Mouse (Mus musculus): ENCODE results near the gene Trdn.

The Trdn gene

DNA sequence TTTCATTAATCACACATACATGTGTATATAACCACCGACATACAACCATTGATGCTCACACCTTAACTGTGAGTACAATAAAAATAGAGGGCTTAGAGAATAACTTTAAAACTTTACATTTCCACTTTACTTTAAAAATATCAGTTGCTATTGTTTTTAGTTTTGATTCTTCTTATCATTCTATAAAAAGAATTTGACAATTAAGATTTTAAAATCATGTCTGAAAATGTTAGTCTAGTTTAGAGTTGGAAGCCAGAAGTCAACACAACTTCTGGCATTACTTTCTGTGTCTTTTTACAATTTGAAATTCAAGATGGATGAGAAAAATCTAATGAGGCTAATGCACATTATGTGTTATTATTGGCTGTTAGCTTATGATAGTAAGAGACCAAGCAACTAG, at the start of gene Trdn:
TSS of gene Trdn (plus strand) at position 301 of the 400 bp plus-strand sequence.
- no peak for DNase-seq (ENCODE audit: low spot score)

DNA sequence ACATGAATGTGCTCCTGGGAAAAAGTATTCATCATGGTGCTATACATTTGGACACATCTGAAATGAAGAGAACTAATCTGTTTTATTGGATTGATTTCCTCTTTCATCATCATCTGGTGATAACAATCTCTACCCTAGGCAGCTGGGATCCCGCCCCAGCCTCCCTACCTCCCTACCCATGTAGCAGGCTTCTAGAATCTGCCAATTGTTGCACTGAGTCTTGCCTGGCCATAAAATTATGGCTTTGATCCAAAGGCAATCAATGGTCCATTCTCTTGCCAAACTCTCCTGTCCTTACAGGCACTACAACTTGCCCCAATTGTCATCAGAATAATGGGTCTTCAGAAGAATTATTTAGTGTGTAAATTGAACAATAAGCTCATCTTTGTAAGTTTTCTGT, 19.6 kb upstream of the Trdn start:
- no peak for DNase-seq (ENCODE audit: low spot score)

DNA sequence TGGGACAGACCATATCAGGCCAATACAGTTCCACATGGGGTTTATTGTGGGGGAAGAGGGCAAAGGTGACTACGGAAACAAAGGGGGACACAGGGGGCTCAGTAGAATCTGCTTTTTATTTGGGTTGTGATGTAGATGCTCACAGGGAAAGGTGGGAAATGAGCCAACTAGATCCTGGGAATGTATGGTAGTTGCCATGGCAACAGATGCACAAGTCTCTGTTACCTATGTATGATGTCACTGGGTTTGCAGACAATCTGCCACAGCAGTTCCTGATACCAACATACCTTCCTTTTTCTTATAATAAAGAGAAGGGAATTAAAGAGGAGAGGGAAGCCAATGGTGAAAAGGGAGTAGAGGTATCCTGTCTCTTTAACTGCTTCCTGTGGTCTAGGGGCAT, 14.8 kb upstream of the Trdn start:
- DNase-seq (ENCODE audit: low spot score), result no peak

DNA sequence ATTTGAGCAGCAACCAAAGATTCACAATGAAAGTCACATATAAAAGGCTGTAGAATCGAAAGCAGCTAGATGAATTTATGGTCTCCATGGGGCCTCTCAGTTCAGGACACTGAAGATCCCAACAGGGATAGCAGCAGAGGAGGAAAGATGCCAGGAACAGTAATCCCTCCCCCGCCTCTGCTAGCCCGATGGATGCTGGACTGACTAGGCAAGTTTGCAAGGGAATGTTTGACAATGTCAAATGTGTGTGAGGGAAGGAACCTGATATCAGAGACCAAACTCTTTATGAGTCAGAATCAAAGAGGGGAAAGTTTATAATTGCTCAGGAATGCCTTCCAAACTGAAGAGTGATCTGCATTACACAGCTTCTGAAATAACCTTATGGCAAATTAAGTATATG, 7.2 kb upstream of the Trdn start:
- DNase-seq (ENCODE audit: low spot score), result no peak

DNA sequence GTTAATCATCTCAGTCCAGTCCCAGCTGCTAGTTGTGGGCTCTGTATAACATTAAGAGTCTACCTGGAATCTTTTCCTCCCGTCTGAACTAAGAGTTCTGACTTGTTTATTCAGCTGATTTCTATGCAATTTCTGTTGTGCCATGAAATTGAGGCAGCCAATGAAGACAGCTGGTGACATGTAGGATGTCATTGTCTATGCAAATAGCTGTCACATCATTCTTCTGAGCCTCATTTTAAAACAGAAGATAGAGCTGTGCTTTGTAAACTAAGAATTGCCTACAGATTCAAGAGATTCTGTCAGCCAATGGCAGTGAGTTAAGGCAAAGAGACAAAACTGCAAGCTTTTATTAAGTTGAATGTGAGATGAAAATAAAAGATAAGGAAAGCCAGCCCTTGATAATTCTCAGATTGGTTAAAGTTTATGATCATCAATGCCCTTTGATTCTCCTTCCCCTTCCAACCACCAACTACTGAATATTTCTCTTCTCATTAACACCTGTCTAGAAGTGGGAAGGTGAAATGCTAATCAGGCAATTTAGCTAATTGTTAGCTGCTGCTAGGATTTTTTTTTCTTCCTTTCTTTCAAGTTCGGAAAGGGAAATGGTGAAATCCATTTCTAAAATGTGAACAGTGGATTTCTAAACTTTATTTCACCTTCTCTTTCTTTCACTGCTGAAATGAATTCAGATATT, 1.9 kb downstream of the Trdn start:
- DNase-seq (ENCODE audit: low spot score), result no peak

DNA sequence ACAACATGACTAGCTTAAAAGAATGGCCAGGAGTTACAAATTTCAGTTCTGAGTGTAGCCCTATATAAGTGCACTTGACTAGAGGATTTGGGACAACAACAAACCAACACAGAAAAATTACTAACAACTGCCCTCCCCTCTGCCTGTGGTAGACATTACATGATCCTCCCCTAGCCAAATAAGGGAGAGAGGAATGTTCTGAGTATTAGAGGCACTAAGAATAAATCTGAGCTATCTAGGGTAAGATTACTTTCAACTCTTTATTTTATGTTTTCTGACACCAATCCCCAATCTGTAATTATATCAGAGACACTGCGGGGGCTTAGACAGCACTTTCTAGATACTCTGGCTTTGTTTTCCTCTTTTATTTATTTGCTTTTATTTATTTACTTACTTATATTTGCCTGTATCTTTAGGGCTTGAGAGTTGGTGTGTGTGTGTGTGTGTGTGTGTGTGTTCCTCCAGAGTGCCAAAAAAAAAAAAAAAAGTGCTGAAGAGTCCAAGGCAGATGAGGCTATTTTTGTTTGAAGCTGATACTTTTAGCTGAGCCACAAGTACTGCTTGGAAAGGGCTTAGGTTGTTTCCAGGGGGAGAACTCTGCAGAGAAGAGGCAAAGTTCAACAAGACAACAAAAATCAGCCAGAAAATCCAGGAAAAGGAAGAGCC, 2.7 kb downstream of the Trdn start:
- DNase-seq (ENCODE audit: low spot score), result no peak

DNA sequence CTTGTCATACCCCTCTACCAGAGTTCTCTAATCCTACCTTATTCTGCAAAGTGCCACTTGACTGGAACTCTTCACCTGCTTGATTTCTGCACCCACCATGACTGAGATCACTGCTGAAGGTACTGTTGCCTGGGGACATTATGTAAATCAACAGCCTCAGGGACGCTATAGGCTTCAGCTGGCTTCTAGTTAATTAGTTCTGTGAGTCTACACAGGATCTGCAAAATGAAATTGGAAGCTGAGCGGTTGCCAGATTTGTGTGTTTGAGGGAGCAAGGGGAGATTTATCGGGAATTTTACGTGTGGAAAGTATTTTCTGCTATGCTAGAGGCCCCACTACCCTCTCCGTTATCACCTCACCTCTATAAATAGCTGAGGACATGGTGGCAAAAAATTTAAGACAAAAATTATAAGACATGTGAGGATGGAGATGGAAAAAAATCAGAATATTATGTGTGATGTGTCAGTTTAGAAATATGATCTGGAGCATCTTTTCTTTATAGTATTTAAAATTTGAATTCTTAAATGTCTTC, 3.3 kb downstream of the Trdn start:
- DNase-seq (ENCODE audit: low spot score), result no peak

DNA sequence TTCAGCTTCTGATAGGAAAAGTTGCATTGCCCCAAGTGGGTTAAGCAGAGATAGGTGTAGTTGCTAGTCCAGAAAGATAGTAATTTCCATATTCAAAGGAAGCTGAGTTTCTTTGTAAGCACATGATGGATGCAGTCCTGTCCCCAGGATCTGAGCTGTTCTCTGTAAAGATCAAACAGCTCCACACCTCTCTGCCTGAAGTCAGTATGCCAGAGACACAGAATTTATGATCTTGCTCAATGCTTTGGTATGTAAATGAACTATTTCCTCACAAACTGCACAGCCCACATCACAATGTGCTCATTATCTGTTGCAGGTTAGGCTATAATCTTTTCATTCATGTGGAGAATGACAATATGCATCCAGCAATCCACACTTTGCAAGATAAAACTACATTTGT, 8.0 kb downstream of the Trdn start:
- no peak for DNase-seq (ENCODE audit: low spot score)

DNA sequence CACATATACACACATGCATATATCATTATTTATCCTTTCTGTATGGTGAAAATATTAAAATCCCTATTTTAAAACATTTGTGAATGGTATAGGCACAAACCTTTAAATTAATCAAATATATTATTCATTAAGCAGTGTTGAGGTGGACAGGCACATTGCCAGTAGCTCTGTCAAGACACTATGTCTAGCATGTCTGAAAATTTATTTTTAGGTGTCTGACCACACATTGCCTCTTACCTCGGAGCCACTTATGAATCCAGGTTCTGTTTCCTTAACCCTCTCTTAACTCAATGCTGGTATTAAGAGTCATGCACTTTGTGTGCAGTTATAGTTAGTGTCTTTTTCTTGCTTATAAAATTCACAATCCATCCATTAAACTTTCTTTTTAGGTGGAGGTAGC, 12.0 kb downstream of the Trdn start:
- DNase-seq (ENCODE audit: low spot score), result no peak

DNA sequence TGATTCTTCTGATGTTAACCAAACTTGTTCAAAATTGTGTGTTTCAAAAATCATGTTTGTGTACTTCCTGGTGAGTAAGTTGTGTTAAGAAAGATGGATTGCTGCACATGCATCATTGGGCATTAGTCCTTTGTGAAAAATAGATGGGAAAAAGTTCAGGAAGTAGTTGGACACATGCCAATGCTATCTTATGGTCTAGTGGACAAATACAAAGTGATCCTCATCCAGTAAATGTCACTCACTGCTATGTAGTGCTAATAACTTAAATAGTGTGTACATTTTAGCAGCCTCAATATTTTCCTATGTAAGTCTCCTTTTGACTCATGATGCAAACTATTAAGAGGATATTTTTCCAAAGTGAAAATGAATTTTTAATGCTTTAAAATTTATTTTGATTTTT, 27.6 kb downstream of the Trdn start:
- DNase-seq (ENCODE audit: low spot score), result no peak

DNA sequence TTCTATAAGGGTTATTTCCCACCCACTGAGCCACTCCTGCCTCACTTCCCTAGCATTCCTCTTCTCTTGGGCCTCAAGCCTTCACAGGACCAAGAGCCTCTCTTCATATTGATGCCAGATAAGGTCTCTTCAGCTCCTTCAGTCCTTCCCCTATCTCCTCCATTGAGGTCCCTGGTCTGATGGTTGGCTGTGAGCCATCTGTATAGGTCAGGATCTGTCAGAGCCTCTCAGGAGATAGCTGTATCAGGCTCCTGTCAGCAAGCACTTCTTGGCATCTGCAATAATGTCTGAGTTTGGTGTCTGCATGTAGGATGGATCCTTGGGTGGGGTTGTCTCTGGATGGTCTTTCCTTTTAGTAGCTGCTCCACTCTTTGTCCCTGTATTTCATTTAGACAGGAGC, 42.7 kb downstream of the Trdn start:
- no peak for DNase-seq (ENCODE audit: low spot score)

DNA sequence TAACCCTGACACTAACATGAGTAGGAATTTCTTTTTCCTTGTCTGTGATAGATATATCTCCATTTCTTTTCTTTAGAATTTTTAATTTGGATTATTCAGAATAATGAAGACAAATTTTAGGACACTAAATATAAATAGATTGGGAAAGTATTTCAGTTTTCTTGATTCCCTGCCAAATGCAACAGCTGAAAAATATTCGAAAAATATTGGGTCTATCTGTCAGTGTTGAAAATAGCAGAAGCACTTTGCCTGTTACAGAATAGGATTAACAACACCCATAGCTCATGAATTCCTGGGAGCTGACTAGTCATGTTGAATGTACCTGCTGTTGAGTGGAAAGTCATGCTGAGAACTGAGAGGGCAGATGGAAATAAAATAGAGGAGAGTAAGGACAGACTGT, 64.6 kb downstream of the Trdn start:
- DNase-seq (ENCODE audit: low spot score), result no peak

DNA sequence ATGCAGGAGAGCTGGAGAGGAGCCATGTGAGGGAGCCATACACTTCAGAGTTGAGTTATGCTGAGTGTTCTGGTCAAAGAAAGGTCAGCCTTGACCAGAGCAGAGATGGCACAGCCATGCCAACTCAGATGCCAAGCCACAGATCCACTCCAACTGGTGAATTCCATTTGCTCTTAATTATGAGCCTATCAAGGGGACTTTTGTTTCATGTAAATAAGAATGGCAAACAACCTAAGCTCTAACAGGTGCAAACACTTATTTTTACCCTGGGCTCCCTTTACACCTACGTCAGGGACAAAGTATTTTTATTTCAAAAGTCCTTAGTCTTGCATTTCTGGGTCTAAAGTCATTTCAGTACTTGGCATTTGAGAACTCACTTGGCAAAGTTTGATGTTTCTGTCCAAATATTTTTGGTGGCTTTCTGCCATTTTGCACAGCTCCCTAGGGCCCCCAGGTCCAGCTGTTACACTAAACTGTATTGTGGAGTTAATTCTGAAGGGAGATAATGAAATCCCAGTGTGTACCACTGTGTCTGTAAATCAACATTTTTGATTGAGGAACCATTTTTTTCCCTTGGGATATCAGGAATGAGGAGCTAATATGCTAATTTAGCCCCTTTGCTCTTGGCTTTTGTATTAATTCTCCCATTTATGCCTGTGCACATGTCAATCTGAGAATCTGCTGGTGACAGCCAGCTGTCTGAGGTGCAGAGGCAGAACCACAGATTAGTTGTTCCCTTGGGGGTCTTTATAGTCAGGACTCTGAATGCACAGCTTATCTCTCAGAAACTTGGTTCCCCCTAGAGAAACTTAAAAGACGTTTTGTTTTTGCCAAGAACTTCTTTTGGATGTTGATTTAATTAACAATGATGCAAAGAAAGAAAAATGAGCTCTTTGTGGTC, 99.6 kb downstream of the Trdn start:
- no peak for DNase-seq (ENCODE audit: low spot score)

DNA sequence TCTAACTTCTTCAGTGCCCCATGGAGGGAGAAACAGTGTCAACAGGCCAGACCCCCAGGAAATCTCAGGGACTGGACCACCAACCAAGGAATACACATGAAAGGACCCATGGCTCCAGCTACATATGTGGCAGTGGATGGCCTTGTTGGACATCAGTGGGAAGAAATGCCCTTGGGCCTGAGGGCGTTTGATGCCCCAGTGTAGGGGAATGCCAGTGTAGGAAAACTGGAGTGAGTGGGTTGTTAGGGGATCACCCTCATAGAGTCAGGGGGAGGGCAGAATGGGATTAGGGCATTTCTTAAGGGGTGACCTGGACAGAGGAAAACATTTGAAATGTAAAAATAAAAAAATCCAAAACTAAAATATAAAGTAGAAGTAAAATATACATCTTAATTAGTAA, 108.7 kb downstream of the Trdn start:
- no peak for DNase-seq (ENCODE audit: low spot score)

DNA sequence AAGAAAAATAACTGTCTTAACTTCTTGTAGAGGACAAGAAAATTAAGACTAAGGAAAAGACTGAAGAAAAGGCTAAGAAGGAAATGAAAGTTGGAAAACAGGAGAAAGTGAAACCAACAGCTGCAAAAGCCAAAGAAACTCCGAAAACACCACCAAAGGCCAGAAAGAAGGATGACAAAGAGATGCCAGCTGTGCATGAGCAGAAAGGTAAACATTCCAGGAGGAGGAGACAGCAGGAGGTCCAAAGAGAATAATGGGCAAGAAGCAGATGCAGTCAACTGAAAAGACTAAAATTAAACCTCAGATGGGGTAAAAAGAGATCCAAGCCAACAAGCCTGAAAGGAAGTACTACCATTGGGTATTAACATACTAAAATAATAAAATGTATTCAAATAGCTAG, 115.6 kb downstream of the Trdn start:
- DNase-seq (ENCODE audit: low spot score), result no peak

DNA sequence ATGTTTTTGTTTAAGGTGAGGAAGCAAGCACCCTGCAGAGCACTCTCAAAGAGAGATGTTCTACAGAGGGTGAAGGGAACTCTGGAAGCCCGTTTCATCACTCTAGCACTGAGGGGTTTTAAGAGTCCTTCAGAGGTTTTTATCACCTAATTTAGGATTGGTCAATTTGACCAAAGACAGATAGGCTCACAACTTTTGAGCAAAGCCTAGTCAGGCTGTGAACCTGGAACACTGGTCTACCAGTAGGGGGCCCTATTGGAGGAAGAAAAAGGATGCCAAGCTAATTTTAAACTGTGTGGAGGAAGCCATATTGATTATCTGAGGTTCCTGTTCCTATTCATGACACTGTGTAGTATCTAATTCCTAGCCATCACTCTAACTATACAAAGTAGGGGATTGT, 117.9 kb downstream of the Trdn start:
- no peak for DNase-seq (ENCODE audit: low spot score)

DNA sequence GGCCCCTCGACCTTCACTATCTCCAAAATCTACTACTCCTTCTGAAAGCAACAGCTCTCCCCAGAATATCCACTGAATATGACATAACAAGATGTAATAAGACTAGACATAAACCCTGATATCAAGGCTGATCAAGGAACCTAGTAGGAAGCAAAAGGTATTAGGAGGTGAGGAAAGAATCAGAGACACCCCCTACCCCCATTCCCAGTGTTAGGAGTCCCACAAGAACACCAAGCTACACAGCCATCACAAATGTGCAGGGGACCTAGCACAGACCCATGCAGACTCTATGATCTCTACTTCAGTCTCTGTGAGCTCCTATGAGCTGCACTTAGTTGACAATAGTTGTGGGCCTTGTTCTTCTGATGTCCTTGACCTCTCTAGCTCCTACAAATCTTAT, 130.1 kb downstream of the Trdn start:
- no peak for DNase-seq (ENCODE audit: low spot score)

DNA sequence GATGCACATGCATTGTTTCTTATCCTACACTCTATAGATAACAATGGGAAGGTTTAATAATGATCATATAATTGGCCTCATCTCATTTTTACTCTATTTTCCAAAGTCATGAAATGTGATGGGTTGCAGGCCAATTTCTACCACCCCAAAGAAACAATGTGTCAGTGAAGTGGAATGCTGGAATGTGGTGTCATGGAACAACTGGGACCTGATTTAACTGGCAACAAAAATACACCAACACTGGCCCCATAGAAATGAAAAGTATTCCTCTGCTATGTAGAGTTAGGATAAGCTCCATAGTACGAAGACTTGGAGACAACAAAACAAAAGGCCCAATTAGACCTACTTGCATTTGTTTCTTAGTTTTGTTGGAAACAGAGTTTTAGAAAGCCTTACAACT, 173.6 kb downstream of the Trdn start:
- no peak for DNase-seq (ENCODE audit: low spot score)

DNA sequence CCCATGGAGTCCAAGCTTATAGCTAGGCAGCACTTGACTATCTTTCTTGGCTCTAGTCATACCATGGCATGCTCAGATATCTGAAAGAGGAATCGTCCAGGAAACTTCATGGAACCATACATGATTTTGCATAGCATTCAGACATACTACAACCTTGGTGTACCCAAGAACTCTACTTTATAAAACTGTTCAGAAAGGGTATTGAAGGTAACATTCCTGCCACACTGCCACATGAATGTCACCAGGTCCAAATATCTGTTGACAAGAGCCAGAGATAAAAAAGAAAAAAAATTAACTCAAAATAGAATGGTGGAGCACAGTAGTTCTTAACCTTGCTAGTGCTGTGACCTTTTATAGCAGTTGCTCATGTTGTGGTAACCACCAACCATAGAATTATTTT, 175.8 kb downstream of the Trdn start:
- DNase-seq (ENCODE audit: low spot score), result no peak

DNA sequence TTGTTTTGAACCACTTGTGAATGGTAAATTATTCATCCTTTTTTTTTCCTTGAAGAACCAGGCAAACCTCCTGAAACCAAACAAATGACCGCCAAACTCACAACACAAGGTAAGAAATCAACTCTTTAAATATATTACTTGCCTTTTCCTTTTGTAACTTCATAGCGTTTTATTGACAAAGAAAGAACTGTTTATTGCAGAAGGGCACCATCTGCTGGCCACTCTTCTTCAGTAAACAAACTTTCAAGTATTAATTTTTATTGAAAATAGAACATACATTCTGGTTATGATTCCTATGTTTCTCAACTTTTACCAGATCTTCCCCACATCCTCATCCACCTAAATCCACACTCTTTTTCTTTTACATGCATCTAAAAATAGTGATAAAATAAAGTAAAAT, 224.6 kb downstream of the Trdn start:
- peak; percentile 22 for DNase-seq (ENCODE audit: low spot score)

DNA sequence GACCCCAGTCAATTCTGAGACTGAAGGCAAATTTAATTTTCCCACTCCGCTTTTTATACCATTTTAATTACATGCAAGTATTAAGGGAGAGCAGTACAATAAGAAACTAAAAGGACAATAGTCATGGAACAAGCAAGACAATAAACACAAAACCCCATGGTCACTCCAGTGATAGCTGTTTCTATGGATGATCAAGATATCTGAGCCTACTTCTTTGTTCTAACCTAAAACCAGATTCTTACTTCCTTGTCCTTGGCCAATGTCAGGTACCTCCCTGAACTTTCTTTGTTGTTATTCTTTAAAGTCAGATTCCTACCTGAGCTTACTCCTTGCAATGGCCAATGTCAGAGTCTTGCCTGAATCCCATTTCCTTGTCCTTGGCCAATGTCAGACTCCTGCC, 272.7 kb downstream of the Trdn start:
- no peak for DNase-seq (ENCODE audit: low spot score)

DNA sequence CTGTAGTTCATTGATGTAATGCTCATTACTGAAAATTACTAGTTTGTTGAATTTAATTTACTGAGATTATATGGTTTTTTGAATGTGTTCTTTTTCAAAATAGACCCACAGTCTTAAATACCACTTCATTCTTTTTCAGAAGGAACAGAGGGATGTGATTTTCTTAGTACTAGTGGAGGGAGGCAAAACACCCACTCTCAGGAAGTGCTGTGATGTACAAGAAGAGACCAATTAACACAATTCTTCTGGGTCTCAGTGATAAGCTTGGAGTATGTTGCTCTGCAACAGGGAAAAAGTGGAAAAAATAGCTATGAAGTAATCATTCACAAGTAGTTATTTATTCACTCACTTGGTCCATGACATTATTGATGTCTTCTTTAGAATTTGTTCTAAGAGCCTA, 286.2 kb downstream of the Trdn start:
- DNase-seq (ENCODE audit: low spot score), result no peak

DNA sequence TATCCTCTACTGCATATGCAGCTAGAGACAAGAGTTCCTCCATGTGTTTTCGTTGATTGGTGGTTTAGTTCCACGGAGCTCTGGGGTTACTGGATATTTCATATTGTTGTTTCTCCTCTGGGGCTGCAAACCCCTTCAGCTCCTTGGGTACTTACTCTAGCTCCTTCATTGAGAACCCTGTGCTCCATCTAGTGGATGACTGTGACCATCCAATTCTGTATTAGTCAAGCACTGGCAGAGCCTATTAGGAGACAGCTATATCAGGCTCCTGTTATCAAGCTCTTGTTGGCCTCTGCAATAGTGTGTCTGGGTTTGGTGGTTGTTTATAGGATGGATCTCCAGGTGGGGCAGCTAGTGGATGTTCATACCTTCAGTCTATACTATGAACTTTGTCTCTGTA, 290.2 kb downstream of the Trdn start:
- DNase-seq (ENCODE audit: low spot score), result no peak

Measured in urinary bladder, postnatal 14 days (tissue).